Mouse (Mus musculus) CH12.LX (cell line): ENCODE measurements at regions not wholly inside any gene's neighbourhood (a gene's known extent, or its start where the extent isn't known, plus 50 kb on each side); places are given as distances from the start of the nearest gene placed in this dataset.

Experiments used
- CTCF ChIP-seq, 2 experiments: IDR thresholded peaks in 1 of 2; conservative IDR thresholded peaks in 1 of 2; 2 replicates each; pipeline ENCODE4 v1.5.1; 2011 to 2012; ENCODE audit warnings: low read depth in 2 of 2, low read length in 2 of 2, improper control_type of control experiment in 1 of 2, inconsistent platforms in 1 of 2, mild to moderate bottlenecking in 1 of 2, moderate library complexity in 1 of 2
- EP300 ChIP-seq: IDR thresholded peaks from 2 replicates; pipeline ENCODE4 v1.6.1; 2011; ENCODE audit warnings: low read length, improper control_type of control experiment
- MAFK ChIP-seq: IDR thresholded peaks from 2 replicates; pipeline ENCODE4 v1.6.1; 2011; ENCODE audit warnings: low read length, improper control_type of control experiment; ENCODE audit not compliant: insufficient replicate concordance
- MAZ ChIP-seq: IDR thresholded peaks from 2 replicates; pipeline ENCODE4 v1.6.1; 2012; ENCODE audit warnings: low read depth, mild to moderate bottlenecking, inconsistent platforms, low read length, improper control_type of control experiment, moderate library complexity
- MYC ChIP-seq: IDR thresholded peaks from 2 replicates; pipeline ENCODE4 v1.6.1; 2011; ENCODE audit warnings: low read depth, mild to moderate bottlenecking, improper control_type of control experiment, low read length
- POLR2A ChIP-seq: IDR thresholded peaks from 2 replicates; pipeline ENCODE4 v1.6.1; 2011; ENCODE audit warnings: low read depth, mild to moderate bottlenecking, improper control_type of control experiment, low read length
- POLR2AphosphoS2 ChIP-seq: IDR thresholded peaks from 2 replicates; pipeline ENCODE4 v1.6.1; 2011; ENCODE audit warnings: low read depth, low read length, improper control_type of control experiment
- SIN3A ChIP-seq: IDR thresholded peaks from 2 replicates; pipeline ENCODE4 v1.6.1; 2012; ENCODE audit warnings: low read length, improper control_type of control experiment, inconsistent platforms
- UBTF ChIP-seq: IDR thresholded peaks from 2 replicates; pipeline ENCODE4 v1.6.1; 2012; ENCODE audit warnings: low read depth, mild to moderate bottlenecking, inconsistent platforms, low read length, improper control_type of control experiment, moderate library complexity
- USF1 ChIP-seq: IDR thresholded peaks from 2 replicates; pipeline ENCODE4 v1.6.1; 2014; ENCODE audit warnings: low read depth, mild to moderate bottlenecking, inconsistent platforms, low read length, improper control_type of control experiment
- ZKSCAN1 ChIP-seq: IDR thresholded peaks from 2 replicates; pipeline ENCODE4 v1.6.1; 2012; ENCODE audit warnings: low read depth, inconsistent platforms, low read length, improper control_type of control experiment, borderline replicate concordance
- ZMIZ1 ChIP-seq: IDR thresholded peaks from 2 replicates; pipeline ENCODE4 v1.6.1; 2012; ENCODE audit warnings: low read depth, mild to moderate bottlenecking, inconsistent platforms, low read length, improper control_type of control experiment

GRCm38 (mm10) chr2:50982571-50982970 lies 166.3 kb downstream of the Rnd3 start:
- TF ChIP-seq ZMIZ1, result no peak
- no peak for TF ChIP-seq CTCF (conservative IDR thresholded peaks at IDR 0.05 in 1 of 2, IDR thresholded peaks at IDR 0.05 in 1 of 2; ENCODE audit: low read depth in 2 of 2, low read length in 2 of 2)
- no peak for TF ChIP-seq ZKSCAN1
- TF ChIP-seq POLR2AphosphoS2, result no peak
- no peak for TF ChIP-seq MAZ
- TF ChIP-seq MYC, result no peak
- no peak for TF ChIP-seq UBTF
- no peak for TF ChIP-seq SIN3A
- no peak for TF ChIP-seq POLR2A
- TF ChIP-seq EP300, result no peak
- TF ChIP-seq USF1, result no peak
- TF ChIP-seq MAFK, result no peak
